Mouse (Mus musculus) kidney, adult 2 months (tissue): ENCODE measurements around the gene Gpc3.

Experiments used
- CTCF ChIP-seq: fragments of 200-500 bp; conservative IDR thresholded peaks from 2 replicates; pipeline ENCODE4 v1.5.1; 2011; ENCODE audit warnings: low read depth, mild to moderate bottlenecking, control low read depth, low read length, moderate library complexity, mixed read lengths; ENCODE audit not compliant: insufficient read depth, insufficient read length
- POLR2A ChIP-seq: fragments of 200-500 bp; IDR thresholded peaks from one replicate; pipeline ENCODE4 v1.6.1; 2011; ENCODE audit warnings: low read depth, low read length, control low read depth

- TF ChIP-seq CTCF (no peak), POLR2A (no peak)
These were observed 292.0 kb downstream of the Gpc3 start for GRCm38 (mm10) chrX:52321791-52322190.
